Mouse (Mus musculus) layer of hippocampus, adult 9-11 months (tissue): ENCODE measurements around the gene Mllt3.

Experiments used
- DNase-seq: peaks from one replicate; pipeline ENCODE4 v3.0.0; 2022

Mllt3 gene

DNA sequence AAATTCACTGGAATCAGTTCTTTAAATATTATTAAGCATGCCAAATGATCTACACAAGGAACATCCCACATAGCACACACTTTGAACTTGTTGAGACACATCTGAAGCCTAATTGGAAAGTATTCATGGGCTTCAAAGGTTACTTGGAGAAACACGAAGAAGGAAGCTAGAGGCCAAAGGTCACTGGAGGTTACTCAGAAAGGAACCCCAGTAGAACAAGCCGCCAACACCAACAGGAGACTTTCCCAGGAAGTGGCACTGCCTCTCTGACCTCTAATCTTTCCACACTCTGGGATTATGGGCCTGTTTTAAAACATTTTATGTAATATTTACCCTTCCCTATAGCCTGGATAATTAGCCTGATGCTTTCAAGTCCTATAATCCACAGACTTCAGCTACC lies 162.6 kb downstream of the Mllt3 start:
- no peak for DNase-seq

DNA sequence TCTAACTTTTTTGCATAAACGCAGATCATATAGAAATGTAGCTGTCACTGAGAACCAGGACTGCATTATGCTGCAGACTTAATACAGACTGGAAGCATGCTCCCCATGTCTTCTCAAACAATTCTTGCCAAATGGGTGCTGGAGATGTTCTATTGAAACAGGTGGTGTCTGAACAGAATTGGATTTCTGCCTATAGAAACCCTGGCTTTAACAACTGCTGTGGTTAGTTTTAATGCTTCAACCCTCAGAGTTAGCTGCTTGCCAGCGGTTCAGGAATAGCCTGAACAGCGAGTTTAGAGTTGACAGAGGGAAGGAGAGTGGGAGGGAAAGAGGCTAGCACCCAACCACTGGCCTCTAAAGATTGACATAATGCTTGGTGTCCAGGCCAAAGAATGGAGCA lies 166.6 kb downstream of the Mllt3 start:
- peak; percentile 48 for DNase-seq

DNA sequence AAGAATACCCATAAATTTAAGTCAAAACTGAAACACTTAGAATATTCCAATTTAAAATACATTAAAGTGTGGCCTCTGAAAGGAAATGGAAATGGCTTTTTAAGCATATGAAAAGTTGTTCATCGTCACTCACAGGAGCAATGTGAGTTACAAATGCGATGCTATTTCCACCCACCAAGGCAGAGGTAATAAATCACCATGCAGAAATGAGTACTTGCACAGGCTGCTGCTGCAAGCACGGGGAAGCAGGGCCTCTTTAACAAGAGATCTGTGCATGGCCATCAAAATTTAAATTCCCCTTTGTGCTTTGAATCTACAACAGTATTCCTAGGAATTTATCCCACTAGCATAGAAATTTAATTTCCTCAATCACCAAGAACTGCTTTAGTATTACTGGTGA lies 167.3 kb downstream of the Mllt3 start:
- DNase-seq = no peak

DNA sequence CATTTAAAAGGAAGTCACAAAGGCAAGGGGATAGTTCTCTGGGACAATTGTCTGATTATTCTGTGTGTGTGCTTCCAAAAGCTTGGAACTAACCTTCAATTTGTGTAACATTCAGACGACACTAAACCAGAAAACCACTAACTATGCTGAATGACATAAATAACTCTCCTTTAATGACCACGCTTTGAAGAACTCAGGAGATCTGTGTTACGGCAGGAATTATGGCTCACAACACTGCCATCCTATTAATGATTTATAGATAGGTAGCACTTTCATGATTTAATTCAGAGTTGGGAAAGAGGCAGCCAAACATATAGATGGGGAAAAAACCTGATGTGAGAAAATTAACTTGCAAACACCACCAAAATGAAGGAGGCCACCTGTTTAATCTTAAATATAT lies 168.1 kb downstream of the Mllt3 start:
- DNase-seq = no peak

DNA sequence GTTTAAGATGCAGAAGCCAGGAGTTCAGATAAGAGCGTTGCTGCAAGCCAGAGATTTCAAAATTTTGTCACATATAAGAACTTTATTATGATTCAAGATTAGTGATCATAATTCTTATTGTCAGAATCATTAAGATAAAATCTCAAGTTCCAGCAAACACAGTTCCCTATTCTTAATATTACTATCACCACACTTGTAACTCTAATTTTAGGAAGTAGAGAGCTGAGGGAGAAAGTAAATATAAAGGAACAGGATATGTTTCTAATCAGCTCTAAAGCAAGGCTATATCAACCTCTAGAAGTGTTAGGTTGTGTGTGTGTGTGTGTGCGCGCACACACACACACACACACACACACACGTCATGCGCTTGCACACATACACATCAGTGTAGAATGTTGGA lies 170.0 kb downstream of the Mllt3 start:
- no peak for DNase-seq

DNA sequence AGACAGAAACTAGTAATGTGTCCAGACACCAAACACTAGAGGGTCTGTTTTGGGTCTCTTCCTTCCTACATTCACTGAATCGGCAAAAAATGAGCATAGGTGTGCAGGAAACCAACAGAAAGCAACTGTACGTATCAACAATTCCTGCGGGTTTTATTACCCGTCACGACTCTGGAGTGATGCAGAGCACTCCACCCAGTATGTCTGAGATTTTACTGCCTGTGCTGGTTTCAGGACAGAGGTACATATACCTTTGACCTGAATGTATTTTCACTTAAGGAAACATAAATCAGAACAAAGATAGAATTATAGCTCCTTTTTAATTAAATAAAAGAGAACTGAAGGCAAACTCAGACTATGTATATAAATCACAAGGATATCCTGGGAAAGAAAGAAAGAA lies 172.4 kb downstream of the Mllt3 start:
- DNase-seq = no peak

DNA sequence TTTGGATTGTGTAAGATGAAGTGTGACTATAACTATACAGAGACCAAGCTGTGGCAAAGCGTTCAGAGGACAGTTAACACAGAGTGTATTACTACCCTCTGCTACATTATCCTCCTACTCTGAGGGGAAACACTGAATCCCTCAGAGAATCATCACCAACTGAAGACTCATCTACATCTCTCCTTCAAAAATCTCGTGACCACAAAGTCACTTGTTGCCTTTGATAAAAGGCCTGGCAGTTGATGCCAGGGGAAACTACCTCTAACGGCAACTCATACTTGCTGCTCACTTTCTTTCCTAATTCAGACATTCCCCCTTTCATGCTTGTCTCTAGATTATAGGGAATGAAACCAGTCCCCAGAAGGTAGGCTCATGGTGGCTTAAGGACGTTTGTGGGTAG lies 174.0 kb downstream of the Mllt3 start:
- no peak for DNase-seq

DNA sequence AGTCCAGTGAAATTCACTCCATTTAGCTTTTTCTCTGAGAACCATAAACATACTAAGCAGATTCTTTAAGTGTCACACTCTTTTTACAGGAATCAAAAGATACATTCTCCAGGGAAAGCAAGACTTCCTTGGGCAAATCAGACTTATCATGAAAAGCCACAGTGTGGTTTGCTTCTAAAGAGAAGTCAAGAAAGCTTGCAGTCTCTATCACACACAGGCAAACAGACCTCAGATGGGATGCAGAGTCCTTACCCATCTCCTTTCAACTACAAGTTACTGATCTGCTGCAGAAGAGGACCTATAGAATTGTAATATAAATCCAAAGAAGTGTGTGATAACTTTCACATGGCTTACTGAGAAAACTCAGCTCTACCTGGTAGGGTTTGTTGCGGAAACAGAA lies 175.2 kb downstream of the Mllt3 start:
- no peak for DNase-seq

DNA sequence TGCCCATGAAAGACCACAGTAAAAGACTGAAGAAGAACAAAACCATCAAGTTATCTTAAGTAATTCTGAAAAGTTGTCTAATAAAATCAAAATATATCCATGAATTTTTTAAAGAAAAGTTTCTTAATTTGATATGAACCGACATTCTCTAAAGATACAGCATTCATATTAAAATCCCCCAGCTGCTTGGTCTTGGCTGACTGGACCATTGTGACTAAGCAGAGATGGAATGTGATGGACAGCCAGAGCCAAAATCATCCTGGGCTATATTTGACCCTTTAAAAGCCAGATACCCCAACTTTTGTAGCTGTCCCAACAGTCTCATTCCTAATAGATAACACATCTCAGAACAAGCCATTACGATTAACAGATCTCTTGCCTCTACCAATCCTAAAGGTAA lies 180.7 kb downstream of the Mllt3 start:
- DNase-seq = no peak

DNA sequence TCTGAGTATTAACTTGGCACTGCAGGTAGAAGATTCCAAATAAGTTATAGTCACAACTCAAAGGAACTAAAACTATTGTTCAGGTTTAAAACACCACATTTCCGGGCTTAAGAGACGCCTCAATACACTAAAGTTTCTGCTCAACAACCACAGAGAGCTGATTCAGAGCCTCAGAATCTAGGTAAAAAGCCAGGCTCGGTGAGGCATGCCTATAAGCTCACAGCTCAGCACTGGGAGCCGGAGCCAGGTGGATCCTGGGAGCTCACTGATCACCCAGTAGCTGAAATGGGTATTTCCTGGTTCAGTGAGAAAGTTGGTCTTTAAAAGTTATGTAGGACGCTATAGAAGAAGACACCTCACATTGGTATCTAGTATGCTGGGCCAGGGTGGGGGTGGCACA lies 183.1 kb downstream of the Mllt3 start:
- no peak for DNase-seq

DNA sequence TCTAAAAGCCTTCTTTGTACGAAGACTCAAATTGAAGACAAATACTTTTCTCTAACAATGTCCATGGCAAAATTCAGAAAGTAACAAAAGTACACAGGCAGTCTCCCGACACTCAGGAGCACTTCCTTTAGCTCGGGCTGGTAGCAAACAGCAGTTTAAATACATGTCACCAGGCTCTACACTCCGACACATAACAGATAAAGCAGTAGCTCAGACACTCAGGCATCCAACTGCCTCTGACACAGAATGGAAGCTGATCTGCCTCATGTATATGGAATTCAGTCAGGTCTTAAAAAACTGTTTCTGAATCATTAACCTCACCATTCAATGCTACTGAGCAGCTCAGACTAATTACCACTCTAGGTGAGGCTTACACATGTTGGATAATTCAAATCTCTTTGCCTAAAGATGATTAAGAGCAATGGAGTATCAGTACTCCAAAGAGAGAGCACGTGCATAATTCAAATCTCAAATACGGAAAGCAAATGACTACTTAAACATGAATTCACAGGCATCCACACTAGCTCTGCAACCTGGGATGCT lies 188.4 kb downstream of the Mllt3 start:
- no peak for DNase-seq

DNA sequence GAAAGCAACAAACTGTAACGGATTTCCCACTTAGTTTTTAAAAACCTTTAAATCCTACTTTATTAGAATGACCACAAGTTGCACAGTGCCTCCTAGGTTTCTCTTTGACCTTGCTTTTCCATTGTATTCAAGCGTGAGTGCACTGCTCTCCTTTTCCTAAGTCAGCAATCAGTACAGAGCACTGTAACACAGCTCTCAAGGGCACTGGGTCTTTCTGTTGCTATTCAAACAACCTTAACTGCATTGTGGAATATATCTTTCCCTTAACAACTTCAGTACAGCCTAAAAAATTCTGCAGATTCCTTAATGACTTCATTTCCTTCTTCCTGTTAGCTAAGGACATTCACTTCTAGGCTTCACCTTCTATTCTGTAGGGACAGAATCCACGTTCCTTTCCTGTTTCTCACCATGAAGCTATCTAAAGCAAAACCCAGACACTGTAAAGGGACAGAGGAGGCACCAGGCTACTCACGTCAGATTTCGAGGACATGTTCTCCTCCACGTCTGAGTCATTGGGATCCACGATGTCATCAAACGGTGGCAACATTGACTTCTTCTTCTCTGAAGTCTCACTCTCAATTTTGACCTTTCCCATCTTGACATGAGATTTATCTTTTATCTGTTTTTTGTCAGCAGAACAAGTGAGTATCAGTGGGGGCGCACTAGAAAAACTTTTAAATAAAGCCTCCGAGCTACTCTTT lies 192.8 kb downstream of the Mllt3 start:
- no peak for DNase-seq

DNA sequence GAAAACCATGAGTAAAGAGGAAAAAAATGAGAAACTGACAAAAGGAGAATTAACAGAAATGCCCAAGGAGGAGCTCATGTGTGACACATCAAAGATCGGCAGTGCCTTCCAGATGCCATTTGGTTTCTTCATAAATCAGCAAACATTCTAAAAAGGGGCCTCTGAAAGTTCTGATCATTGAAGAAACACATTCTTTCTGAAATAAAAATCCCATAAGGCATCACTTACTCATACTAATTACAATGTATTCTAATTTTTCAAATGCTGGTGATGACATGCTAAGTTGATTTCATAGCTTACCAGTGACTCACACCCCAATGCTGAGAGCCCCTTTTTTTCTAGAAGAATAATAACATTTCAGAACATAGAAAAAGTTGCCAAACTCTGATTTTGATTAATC lies 194.4 kb downstream of the Mllt3 start:
- DNase-seq = no peak

DNA sequence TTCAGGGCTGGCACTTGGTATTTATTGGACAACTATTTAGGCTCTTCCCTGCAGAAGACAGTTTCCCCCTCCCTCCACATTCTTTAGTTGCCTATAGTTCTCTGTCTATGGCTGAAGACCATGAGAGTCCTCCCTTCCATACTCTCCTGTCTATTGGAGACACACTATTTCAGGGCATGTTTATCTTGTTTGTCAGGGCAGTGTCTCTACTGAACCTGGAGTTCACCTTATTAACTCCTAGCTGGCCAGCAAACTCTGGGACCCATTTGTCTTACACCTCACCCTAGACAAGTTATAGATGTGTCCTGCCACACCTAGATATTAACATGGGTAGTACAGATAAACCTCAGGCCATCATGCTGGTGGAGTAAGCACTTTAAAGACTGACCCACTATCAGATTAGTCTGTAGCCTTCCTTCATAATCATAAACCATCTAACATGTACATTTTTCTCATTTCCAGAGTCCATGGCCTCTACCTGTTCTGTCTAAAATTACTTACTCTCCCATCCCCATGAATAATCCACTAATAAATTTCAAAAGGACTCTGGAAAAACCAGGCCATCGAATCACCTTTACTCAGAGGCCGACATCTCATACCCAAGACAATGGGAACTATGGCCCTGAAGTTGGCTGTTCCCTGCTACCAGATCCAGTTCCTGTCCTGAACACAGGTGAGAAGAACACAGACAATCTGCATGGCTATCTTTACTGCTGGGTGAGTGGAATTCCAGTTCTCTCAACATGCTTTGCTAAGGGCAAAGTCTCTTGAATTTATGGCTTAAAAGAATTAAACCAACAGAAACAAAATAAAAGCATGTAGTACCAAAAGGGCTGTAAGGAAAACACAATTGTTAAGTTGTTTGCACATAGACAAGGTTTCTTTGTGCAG lies 195.4 kb downstream of the Mllt3 start:
- DNase-seq = no peak

DNA sequence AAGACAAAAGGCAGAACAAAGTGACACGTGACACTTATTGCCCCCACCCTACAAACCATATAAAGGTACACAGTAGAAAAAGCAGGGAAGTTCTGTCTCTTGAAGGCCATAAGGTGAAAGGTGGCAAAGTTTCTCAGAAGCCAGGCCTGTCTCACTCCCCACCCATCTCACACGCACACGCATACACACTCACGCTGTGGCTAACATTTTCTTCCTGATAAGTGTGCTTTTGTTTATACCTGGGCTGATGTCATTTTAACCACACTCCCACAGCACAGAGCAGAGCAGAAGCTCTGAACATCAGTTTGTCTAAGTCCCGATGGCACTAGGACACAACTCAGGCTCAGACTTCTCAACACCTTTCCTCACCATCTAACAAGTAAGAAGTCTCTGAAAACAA lies 196.9 kb downstream of the Mllt3 start:
- no peak for DNase-seq

DNA sequence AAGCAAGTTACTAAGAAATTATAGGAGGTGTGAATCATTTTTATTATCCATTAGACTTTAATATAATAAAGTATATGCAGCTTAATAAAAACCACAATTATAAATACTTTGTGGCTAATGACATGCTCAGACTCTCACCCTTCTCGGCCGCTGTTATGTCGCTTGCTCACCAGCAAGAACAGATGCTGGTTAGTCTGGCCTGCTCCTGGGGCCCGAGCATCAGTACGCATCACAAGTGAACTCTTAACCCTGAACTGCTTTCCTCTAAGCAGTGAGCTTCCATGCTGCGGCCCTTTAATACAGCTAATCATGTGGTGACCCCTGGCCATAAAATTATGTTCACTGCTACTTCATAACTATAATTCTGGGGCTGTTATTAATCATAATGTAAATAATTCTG lies 198.0 kb downstream of the Mllt3 start:
- DNase-seq = no peak

DNA sequence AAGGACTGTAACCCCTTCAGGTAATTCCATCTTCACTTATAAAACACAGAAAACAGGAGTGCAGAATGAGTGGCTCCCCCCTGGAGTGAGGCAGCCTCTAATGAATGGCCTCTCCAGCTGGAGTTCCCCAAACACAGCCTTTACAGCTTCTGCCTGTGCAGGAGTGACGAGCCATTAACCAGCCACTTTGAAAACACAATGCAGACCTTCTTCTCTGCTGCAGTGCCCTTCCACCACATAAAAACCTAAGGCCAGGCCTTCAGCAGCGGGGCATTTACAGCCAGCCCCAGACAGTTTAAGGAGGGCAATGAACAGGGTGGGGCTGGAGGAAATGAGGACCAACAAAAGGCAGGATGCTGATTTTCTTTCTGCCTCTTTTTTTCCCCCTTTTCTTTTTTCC lies 198.9 kb downstream of the Mllt3 start:
- no peak for DNase-seq

DNA sequence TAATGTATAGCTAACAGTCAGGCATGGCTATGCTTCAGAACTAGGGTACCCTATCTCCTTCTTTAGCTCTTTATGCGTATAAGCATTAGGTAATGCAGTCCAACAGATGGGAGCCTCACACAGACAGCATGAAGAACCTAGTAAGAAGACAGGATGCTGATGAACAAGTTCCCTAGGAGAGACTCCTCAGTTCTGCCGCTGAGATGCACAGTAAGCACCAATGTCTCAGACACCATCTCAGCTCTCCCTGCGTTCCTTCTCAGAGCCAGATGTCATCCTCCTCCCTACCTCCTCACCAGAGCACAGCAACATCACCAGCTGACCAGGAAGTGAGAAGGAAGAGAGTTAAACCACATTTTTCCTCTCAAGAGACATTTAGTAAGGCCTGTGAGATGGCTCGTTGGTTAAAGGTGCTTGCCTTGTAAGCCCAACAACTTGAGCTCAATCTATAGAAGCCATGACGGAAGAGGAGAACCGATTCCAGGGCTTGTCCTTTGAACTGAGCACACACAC lies 202.3 kb downstream of the Mllt3 start:
- DNase-seq = peak; percentile 26

DNA sequence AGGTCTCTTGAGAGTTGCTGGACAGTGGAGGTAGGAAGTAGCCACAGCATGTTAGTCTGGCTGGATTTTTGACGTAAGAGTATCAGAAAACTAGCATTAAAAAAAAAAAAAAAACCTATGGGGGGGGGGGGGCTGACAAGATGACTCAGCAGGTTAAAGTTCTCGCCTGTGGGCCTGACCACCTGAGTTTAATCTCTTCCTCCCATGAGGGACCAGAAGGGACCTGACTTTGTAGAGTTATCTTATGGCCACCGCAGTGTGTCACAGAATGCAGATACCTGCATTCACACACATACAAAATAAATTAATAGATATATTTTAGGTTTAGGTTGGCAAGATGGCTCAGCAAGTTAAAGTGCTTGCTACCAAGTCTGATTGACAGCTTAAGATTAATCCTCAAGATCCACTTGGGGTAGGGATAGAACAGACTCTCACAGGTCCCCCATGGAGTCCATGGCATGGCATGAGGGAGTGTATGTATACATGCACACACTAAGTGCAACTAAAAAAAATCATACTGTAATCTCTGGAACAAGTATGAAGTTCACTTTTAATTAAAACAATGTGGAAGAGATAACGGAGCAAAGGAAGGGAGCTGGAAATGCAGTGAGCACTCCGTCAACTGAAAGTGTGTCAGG lies 203.6 kb downstream of the Mllt3 start:
- DNase-seq = no peak

DNA sequence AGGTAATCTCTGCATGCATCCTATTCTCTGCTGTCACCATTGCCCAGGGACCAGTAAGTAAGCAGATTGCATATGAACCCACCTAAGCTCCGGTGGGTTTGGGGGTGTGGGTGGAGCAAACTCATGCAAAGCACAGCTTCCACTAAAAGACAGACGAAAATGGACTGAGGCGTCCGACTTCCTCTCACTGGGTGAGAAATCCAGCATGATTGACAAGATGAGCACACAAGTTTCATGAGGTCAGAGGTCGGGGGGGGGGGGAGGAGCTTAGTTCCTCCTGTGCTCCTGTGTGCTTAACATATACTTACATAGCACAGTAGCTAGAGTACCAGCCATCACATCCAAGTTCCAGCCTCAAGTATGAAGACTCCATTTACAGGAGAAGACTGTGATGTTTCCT lies 206.8 kb downstream of the Mllt3 start:
- no peak for DNase-seq

DNA sequence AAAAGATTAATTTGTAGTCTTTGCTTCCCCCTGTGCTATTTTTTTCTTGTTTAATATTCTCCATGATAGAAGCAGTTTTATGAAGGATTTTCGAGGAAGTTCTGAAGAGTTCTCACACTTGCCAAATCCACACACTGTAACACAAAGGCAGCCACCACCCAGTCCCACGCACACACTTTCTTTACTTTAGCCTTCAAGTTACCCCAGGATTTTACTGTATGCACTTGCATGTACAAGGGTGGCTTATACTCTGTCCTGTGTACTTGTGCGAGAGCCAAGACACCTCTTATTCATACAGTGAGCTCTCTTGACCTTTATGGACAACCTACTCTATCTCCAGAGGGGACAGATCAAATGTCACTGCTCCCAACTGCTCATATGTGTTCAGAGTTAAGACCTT lies 209.5 kb downstream of the Mllt3 start:
- DNase-seq = no peak

DNA sequence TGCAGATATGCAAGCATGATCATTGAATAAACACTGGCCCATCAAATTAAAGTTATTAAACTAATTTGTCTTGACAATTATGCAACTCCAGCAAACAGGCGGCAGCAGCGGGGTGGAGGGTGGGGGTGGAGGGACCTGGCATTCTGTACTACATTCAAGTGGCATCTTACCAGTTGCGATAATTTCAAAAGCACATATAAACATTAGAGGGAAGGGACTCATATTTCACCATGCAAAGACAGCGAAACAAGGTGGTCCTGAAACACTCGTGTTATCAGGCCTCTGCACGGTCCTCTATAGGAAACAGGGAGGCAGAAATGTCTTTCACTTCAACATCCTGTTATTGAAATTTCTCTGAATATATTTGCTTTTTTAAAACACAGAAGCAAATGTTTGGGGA lies 210.0 kb downstream of the Mllt3 start:
- DNase-seq = no peak

DNA sequence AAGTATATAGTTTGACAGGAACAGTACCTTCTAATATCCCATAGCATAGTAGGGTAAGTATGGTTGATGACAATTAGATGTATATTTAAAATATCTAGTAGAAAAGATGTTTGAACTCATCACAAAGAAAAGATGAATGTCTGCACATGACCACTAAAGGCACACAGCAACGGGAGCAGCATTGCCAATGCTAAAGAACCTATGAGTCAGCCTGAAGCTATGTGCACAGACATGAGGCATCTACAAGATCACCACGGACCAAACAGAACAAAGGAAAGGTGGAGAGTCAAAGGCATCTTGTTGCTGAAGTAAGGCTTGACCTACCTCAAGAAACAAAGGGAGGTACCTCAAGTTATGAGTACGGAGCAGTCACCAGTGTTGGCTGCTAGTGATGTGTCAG lies 212.3 kb downstream of the Mllt3 start:
- DNase-seq = no peak

DNA sequence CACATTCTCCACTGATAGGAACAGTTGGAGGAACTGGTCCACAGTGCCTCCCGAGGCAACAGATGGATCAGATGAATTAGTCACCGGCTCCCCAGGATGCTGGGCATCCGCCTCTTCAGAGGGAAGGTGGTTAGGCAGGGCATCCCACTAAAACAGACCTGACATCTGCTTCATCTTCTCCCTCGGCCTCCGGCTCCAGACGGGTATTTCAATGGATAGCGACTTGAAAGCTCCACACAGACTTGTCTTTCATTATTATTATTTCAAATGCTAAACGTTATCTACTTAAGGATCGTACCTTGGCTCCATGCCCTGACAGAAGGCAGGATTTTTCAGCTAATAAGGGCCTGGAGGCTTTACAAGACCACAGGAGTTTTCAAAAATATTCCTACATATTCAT lies 214.0 kb downstream of the Mllt3 start:
- peak; percentile 58 for DNase-seq
